Mouse (Mus musculus) erythroblast, adult 5-6 weeks (primary cell): ENCODE results near the gene Slc9a3r1. TPM values are rescaled to one million over a fixed set of nuclear protein-coding genes. Genes with fewer than 3 reads are reported as not detected.
A peak's percentile ranks its signal among the peaks of the same experiment; 100 is the strongest.

Experiments used
- ATAC-seq: replicated peaks from 2 replicates; pipeline ENCODE4 v1.8.0; 2016; ENCODE audit warnings: moderate number of reproducible peaks, mild to moderate bottlenecking, moderate TSS enrichment, inconsistent platforms; ENCODE audit not compliant: poor library complexity, low FRiP score, severe bottlenecking
- total RNA-seq, 2 experiments: library from RNA; stranded (forward) in 1 of 2; stranded (reverse) in 1 of 2; fragments of 150-400 nt in 1 of 2; fragments of 200-764, 138-1000 nt in 1 of 2; gene quantifications; 2 replicates each; pipeline versions ENCODE4 v1.2.3 to v1.2.4; 2015 to 2017; ENCODE audit warnings: low replicate concordance in 2 of 2

Gene Slc9a3r1
- total RNA-seq, 2 experiments from 2014 or later: 19.1 to 22.5 TPM

GRCm38 (mm10) chr11:115187224-115187639, 24.1 kb downstream of the Slc9a3r1 start, which contains the start of gene Tmem104:
Tmem104 (plus strand) TSS chr11:115187487.
- peak; percentile 96 for ATAC-seq

GRCm38 (mm10) chr11:115187693-115188092, 24.6 kb downstream of the Slc9a3r1 start, which contains the start of gene Nat9:
Nat9 (minus strand) TSS chr11:115187859.
- 0 out of 2 replicates have a peak, but pooled peaks have one; percentile 2 for ATAC-seq

- no peak for ATAC-seq
Observed at GRCm38 (mm10) chr11:115188539-115189231, 25.5 kb downstream of the Slc9a3r1 start.

DNA sequence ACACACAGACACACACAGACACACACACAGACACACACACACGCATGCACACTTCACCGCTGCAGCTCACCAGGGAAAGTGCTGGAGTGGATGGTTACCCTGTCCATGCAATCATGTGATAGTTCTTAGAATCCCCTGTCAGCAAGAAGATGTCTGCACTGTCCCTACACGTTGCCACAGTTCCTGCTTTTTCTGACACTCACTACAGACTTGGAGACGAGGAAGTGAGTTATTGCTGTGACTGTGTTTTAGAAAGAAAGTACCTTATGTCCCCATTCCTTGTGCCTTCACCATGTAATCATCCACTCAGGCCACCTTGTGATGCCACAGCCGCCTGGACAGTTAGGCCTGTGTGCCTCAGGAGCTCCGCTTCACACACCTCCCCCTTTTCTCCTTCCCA, 26.2 kb downstream of the Slc9a3r1 start:
- ATAC-seq: no peak

DNA sequence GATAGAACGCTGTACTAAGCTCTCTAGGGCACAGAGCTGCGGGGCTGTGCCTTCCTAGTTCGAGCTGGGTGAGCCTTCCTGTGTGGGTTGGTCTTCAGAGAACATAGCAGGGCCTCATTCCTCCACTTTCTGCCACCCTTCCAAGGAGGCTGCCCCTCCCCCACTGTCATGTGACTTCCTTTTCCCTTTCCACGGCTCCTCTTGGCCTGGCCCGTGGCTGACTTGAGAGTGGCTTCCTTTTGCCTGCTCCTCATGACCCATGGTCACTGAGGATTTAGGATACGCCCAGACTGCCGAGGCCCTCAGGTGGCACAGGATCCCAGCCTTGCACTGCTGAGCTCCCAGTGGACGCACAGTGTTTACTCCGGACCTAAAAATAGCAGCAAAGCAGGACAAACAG, 29.0 kb downstream of the Slc9a3r1 start:
- ATAC-seq: no peak

DNA sequence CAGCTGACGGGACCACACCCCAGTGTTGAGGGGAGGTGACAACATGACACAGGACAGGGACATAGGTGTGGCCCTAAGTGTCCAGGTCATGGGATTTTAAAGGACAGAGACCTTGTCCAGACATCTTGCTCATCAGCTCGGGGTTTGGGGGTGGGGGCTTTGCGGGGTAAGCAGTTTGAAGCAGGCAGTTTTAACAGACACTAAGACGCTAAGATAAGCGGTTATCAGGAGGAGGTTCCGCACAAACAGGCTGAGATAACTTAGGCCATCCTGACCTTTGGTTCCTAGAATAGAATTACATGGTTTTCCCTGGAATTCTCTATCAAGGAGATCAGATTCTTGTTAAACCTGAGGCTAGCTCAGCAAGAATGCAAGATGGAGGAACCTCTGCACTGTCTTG, 31.6 kb downstream of the Slc9a3r1 start:
- no peak for ATAC-seq

DNA sequence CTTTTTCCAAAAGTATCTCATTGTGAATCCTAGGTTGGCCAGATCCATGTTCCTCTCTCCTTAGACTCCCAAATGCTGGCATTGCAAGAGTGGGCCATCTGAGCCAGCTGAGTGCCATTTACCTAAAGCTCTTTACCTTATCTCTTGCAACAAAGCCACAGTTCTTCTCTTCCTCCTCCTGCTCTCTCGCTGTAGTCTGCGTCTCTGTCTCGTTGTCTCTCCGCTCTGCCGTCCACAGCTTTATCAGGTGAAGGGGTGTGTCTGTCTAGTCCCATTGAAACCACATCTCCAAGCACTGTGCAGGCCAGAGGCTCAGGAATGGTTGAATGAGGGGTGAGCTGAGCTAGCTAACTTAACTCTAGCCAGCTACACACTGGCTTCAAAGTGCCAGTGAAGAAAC, 32.8 kb downstream of the Slc9a3r1 start:
- ATAC-seq: no peak

GRCm38 (mm10) chr11:115197558-115197957, 34.4 kb downstream of the Slc9a3r1 start:
- ATAC-seq: no peak

GRCm38 (mm10) chr11:115198932-115199384, 35.8 kb downstream of the Slc9a3r1 start:
- no peak for ATAC-seq

- ATAC-seq: no peak
Observed at GRCm38 (mm10) chr11:115200520-115200919, 37.4 kb downstream of the Slc9a3r1 start.

- ATAC-seq: peak; percentile 59
Observed at GRCm38 (mm10) chr11:115202316-115202715, 39.2 kb downstream of the Slc9a3r1 start.

DNA sequence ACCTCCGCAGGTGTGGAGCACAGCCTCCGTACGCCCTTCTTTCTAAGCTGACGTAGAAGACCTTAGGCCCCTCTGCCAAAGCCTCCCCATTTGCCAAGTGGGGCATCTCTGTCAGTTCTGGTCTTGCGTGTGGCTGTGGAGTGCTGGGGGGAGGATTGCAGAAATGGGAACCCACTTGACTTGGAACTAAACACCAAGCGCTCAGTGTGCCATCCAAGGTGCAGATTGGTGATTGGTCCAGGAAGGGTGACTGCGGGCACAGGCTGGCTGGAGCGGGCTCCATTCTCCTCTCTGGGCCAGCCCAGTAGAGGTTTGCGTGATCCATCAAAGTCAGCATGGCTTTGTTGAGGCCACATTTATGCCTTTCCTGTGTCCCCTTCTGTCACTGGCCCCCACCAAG, 39.6 kb downstream of the Slc9a3r1 start:
- ATAC-seq: no peak

GRCm38 (mm10) chr11:115208126-115208525, 45.0 kb downstream of the Slc9a3r1 start:
- ATAC-seq: no peak

GRCm38 (mm10) chr11:115208776-115209732, 45.9 kb downstream of the Slc9a3r1 start:
- no peak for ATAC-seq

DNA sequence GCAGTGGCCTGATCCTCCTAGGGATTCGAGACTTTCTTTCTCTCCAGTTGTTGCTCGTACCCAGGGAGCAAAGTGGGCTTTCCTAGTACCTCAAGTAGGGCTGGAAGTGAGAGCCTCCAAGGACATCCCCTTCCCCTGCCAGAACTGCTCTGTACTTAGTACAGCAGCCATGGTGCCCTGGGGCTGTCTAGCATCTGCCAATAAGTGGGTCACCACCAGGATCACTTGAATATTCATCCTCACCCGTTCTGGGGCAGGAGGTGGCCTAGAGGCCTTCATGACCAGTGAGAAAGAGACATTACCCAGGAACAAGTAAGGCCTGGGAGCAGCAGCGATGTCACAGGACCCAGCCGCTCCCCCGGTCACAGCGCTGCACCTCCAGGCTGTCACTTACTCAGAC, 46.8 kb downstream of the Slc9a3r1 start:
- ATAC-seq: no peak

- no peak for ATAC-seq
Observed at GRCm38 (mm10) chr11:115212116-115212515, 49.0 kb downstream of the Slc9a3r1 start.

- ATAC-seq: no peak
Observed at GRCm38 (mm10) chr11:115215123-115215522, 52.0 kb downstream of the Slc9a3r1 start.

- ATAC-seq: no peak
Observed at GRCm38 (mm10) chr11:115217439-115218410, 54.6 kb downstream of the Slc9a3r1 start.

DNA sequence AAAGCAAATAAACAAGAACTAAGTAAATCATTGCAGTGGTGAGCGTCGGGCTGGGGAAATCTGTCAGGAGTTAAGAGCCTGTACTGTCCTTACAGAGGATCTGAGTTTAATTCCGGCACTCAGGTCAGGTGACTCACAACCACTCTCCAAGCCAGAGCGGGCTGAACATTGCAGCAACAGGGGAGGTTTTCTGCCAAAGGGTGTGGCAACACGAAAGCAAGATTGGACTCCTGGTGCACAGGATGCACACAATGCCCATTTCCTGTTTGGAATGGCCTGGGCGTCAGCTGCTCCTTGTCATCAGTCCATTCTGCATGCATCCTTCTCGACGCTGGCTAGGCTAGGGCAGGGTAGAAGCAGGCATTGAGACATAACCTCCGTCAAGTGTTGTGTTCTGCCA, 56.1 kb downstream of the Slc9a3r1 start:
- ATAC-seq: no peak
